Mouse (Mus musculus): ENCODE measurements at regions not wholly inside any gene's neighbourhood (a gene's known extent, or its start where the extent isn't known, plus 50 kb on each side); places are given as distances from the start of the nearest gene placed in this dataset.
"Not testable (repeated sequence)": the region's sequence is repeated elsewhere in the genome, so short reads cannot be mapped to it uniquely, and the experiment has no call there.

DNA sequence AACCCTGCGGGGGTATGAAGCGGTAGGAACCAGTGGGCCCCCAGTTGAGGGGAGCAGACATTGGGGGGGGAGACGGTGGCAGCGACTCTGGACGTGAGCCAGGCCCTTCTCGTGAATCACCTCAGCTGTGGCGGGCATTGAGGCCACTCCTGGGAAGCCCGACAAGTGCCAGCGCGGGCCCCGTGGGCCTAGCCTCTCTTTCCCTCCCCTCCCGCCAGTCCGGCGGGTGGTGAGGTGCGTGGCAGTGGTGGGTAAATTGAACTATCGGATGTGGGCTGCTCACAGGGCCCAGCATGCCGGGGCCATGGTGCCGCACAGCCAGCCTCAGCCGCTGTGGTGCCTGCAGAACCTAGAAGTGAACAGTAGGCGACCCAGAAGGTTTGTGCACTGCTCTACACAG, 633.7 kb downstream of the Nebl start:
- Histone ChIP-seq H3K27ac (ENCODE audit: insufficient read depth, low read length) (no peak overlapping the region), H3K4me3 (ENCODE audit: insufficient read depth, low read length) (no peak overlapping the region), H3K4me1 (ENCODE audit: control insufficient read depth, insufficient read depth, low read length) (no peaks in the 10 kb centered on the region)
- no peak for TF ChIP-seq POLR2A (IDR thresholded peaks at IDR 0.05; ENCODE audit: extremely low read depth, insufficient read depth, low read length)
- TF ChIP-seq CTCF (IDR thresholded peaks at IDR 0.05; ENCODE audit: extremely low read depth, insufficient read depth, low read length), result no peak

DNA sequence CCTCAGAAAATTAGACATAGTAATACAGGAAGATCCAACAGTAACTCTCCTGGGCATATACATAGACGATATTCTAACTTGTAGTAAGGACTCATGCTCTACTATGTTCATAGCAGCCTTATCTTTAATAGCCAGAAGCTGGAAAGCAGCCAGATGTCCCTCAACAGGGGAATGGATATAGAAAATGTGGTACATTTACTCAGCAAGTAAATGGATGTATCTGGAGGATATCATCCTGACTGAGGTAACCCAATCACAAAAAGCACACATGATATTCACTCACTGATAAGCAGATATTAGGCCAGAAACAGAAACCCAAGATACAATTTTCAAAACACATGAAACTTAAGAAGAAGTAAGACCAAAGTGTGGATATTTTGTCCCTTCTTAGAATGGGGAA, 639.8 kb downstream of the Nebl start:
- H3K27ac ChIP-seq (ENCODE audit: insufficient read depth, low read length), result no peak overlapping the region
- H3K4me1 ChIP-seq (ENCODE audit: control insufficient read depth, insufficient read depth, low read length), result no peaks in the 10 kb centered on the region
- no peak overlapping the region for H3K4me3 ChIP-seq (ENCODE audit: insufficient read depth, low read length)
- no peak for TF ChIP-seq CTCF (IDR thresholded peaks at IDR 0.05; ENCODE audit: extremely low read depth, insufficient read depth, low read length)
- TF ChIP-seq POLR2A (IDR thresholded peaks at IDR 0.05; ENCODE audit: extremely low read depth, insufficient read depth, low read length), result no peak

DNA sequence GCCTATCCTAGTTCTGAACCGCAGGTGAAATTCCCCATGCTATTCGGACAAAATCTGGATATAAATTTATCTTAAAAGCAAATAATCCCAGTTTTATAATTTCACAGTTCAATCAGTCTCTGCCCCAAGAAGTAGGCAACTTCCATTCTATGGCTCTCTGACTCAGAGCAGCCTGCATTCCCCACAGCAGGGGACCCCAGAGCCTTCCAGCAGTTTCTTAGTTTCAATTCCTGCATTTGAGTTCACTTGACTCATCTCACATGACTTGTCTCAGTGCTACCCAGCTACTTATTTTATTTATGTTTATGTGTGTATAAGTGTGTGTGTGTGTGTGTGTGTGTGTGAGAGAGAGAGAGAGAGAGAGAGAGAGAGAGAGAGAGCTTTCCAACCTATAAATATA, 650.0 kb downstream of the Nebl start:
- no peaks in the 10 kb centered on the region for H3K4me1 ChIP-seq (ENCODE audit: control insufficient read depth, insufficient read depth, low read length)
- TF ChIP-seq POLR2A (IDR thresholded peaks at IDR 0.05; ENCODE audit: extremely low read depth, insufficient read depth, low read length) (no peak), CTCF (IDR thresholded peaks at IDR 0.05; ENCODE audit: extremely low read depth, insufficient read depth, low read length) (no peak)
- H3K4me3 ChIP-seq (ENCODE audit: insufficient read depth, low read length), result no peak overlapping the region
- no peak overlapping the region for H3K27ac ChIP-seq (ENCODE audit: insufficient read depth, low read length)

DNA sequence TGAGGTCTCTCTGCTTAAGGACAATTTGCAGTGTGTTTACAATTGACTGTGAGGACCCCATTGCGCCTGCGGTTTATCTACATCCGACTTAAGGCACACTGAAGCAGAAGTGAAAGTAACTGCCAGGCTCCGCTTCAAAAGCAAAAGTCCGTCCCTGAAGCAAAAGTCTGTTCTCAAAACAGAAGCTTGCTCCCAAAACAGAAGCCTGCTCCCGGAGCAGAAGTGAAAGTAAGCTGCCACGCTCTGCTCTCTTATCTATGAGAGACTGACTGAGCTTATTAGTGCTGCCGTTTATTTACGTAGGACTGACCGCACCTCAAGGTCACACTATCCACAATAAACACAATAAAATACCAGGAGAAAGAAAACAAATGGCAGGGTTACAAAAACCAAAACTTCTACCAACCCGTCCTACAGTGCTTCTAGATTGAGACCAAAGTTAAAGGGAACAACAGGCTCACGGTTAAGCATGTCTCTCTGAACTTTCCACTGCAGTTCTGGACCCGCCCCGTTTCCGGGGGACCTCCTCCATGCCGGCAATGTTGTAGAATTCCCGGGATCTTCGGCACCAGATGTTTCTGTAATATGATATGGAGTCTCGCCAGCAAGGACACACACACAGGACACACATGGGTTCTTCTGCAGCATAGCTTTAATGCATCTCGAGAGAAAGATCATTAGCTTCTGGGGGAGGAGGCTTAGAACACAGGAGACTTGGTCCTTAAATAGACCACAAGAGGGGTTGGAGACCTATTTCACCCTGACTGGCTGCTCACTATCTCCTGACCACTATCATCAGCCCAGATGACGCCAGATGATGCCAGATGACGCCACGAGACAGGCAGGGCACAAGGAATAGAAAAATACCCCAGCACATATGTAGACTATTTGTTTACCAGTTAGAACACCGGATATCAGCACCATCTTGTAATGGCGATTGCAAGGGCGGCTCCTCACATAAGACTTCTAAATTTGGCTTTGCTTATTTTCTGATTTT, 665.8 kb downstream of the Nebl start:
- not testable (repeated sequence) for H3K4me1 ChIP-seq (ENCODE audit: control insufficient read depth, insufficient read depth, low read length); H3K4me3 ChIP-seq (ENCODE audit: insufficient read depth, low read length); H3K27ac ChIP-seq (ENCODE audit: insufficient read depth, low read length)
